Mouse (Mus musculus) neural tube, embryonic 13.5 days (tissue): ENCODE measurements around the gene Ccdc174. TPM values are rescaled to one million over a fixed set of nuclear protein-coding genes. Genes with fewer than 3 reads are reported as not detected.
A peak's percentile ranks its signal among the peaks of the same experiment; 100 is the strongest.

Source experiments
- ATAC-seq: fragments of 200-750 bp; cut with Nextera tagmentation; 2 replicates; pipeline ENCODE4 v1.8.0; 2017; ENCODE audit warnings: low read depth, mild to moderate bottlenecking, moderate TSS enrichment, moderate library complexity
- H3K27ac ChIP-seq: fragments of 300-500 bp; sonication (generic); replicated peaks from 2 replicates; pipeline ENCODE4 v1.5.1; 2015; ENCODE audit warnings: moderate library complexity, mild to moderate bottlenecking, inconsistent platforms
- H3K27me3 ChIP-seq: fragments of 300-500 bp; sonication (generic); 2 replicates; pipeline ENCODE4 v1.6.1; 2015; ENCODE audit warnings: mild to moderate bottlenecking, inconsistent platforms
- H3K36me3 ChIP-seq: fragments of 300-500 bp; sonication (generic); 2 replicates; pipeline ENCODE4 v1.6.1; 2015; ENCODE audit warnings: mild to moderate bottlenecking, inconsistent platforms
- H3K4me1 ChIP-seq: fragments of 300-500 bp; sonication (generic); replicated peaks from 2 replicates; pipeline ENCODE4 v1.6.1; 2015; ENCODE audit warnings: inconsistent platforms
- H3K4me2 ChIP-seq: fragments of 300-500 bp; sonication (generic); 2 replicates; pipeline ENCODE4 v1.6.1; 2015; ENCODE audit warnings: inconsistent platforms, mild to moderate bottlenecking, moderate library complexity
- H3K4me3 ChIP-seq: fragments of 300-500 bp; sonication (generic); 2 replicates; pipeline ENCODE4 v1.5.1; 2015; ENCODE audit warnings: mild to moderate bottlenecking, inconsistent platforms
- H3K9ac ChIP-seq: fragments of 300-500 bp; sonication (generic); 2 replicates; pipeline ENCODE4 v1.6.1; 2015; ENCODE audit warnings: moderate library complexity, mild to moderate bottlenecking, inconsistent platforms
- H3K9me3 ChIP-seq: fragments of 300-500 bp; sonication (generic); 2 replicates; pipeline ENCODE4 v1.6.1; 2016; ENCODE audit warnings: inconsistent platforms
- WGBS: fragments of 180-500 bp; shearing (Covaris S2); methylation state at CpG from one replicate; pipeline ENCODE4 v1.1.7; 2015; 5-methylcytosine and 5-hydroxymethylcytosine counted together
- polyA plus RNA-seq: library from polyadenylated mRNA; unstranded; fragments of >200 nt; fragmentation: Nextera tagmentation; extraction: Ambion mirVana; gene quantifications from 2 replicates; pipeline ENCODE4 v1.2.1, GENCODE M21; 2015

Gene Ccdc174
- 51.4 and 54.7 TPM in 2 replicates for polyA plus RNA-seq

GRCm38 (mm10) chr6:91877885-91878651 is at the start of gene Ccdc174:
Gene Ccdc174, plus strand, starts transcription at chr6:91878053.
- Histone ChIP-seq H3K9ac (peak within 1 kb of the TSS; percentile 96), H3K4me1 (peaks cover 22% of the 10 kb centered on the region), H3K4me2 (peak within 1 kb of the TSS; percentile 88), H3K27ac (peak within 1 kb of the TSS; percentile 88), H3K4me3 (peak within 1 kb of the TSS; percentile 97), H3K9me3 (no peaks in the 10 kb centered on the region), H3K36me3 (peaks cover 21% of the 10 kb centered on the region), H3K27me3 (peaks cover 4% of the 10 kb centered on the region; the same call in 1 of the 2 replicates)
- ATAC-seq, result peak; percentile 95
- under 1% methylated on average over 47 of the region's 47 CpGs for WGBS

GRCm38 (mm10) chr6:91832863-91833440 is 44.9 kb upstream of the Ccdc174 start:
- 23% methylated on average over 3 of the region's 3 CpGs for WGBS
- Histone ChIP-seq H3K9me3 (no peaks in the 10 kb centered on the region), H3K4me3 (no peak overlapping the region), H3K4me1 (peaks cover 36% of the 10 kb centered on the region), H3K36me3 (no peaks in the 10 kb centered on the region), H3K27ac (peak overlapping the region; percentile 57), H3K27me3 (no peaks in the 10 kb centered on the region; the same call in none of the 2 replicates), H3K4me2 (no peak overlapping the region), H3K9ac (no peak overlapping the region)
- ATAC-seq, result peak; percentile 66

GRCm38 (mm10) chr6:91839010-91839871 is 38.6 kb upstream of the Ccdc174 start:
- Histone ChIP-seq H3K4me3 (peak overlapping the region; percentile 30), H3K36me3 (no peaks in the 10 kb centered on the region), H3K9me3 (no peaks in the 10 kb centered on the region), H3K27ac (peak overlapping the region; percentile 94), H3K4me2 (peak overlapping the region; percentile 52), H3K27me3 (peaks cover 25% of the 10 kb centered on the region), H3K4me1 (peaks cover 67% of the 10 kb centered on the region), H3K9ac (peak overlapping the region; percentile 57)
- WGBS, result 3% methylated on average over 23 of the region's 23 CpGs
- ATAC-seq, result peak; percentile 90

- peaks cover 72% of the 10 kb centered on the region for H3K4me1 ChIP-seq
- 0 out of 2 replicates have a peak, but pooled peaks have one; percentile 4 for ATAC-seq
- no peaks in the 10 kb centered on the region for H3K9me3 ChIP-seq
- H3K27ac ChIP-seq, result peak overlapping the region; percentile 74; the same call in 1 of the 2 replicates
- H3K9ac ChIP-seq, result peak overlapping the region; percentile 82
- H3K36me3 ChIP-seq, result no peaks in the 10 kb centered on the region
- peak overlapping the region; percentile 61 for H3K4me3 ChIP-seq
- WGBS, result 2% methylated on average over 46 of the region's 46 CpGs
- peak overlapping the region; percentile 85 for H3K4me2 ChIP-seq
- H3K27me3 ChIP-seq, result peaks cover 53% of the 10 kb centered on the region
Measured at GRCm38 (mm10) chr6:91842897-91843627, 34.8 kb upstream of the Ccdc174 start.

GRCm38 (mm10) chr6:91843628-91844153 is 34.2 kb upstream of the Ccdc174 start:
- 4% methylated on average over 55 of the region's 69 CpGs for WGBS
- Histone ChIP-seq H3K9me3 (no peaks in the 10 kb centered on the region), H3K27ac (peak overlapping the region; percentile 74; the same call in 1 of the 2 replicates), H3K4me1 (peaks cover 66% of the 10 kb centered on the region), H3K9ac (peak overlapping the region; percentile 82), H3K4me3 (peak overlapping the region; percentile 61), H3K36me3 (no peaks in the 10 kb centered on the region), H3K27me3 (peaks cover 53% of the 10 kb centered on the region), H3K4me2 (peak overlapping the region; percentile 85)
- peak; percentile 12; the same call in 1 of the 2 replicates for ATAC-seq

GRCm38 (mm10) chr6:91852550-91852949 is 25.3 kb upstream of the Ccdc174 start:
- no peak overlapping the region for H3K9ac ChIP-seq
- ATAC-seq, result peak; percentile 74
- H3K36me3 ChIP-seq, result no peaks in the 10 kb centered on the region
- no peaks in the 10 kb centered on the region for H3K27me3 ChIP-seq
- no peak overlapping the region for H3K4me2 ChIP-seq
- 10% methylated on average over 2 of the region's 2 CpGs for WGBS
- peaks cover 5% of the 10 kb centered on the region; the same call in 1 of the 2 replicates for H3K4me1 ChIP-seq
- H3K4me3 ChIP-seq, result no peak overlapping the region
- H3K9me3 ChIP-seq, result no peaks in the 10 kb centered on the region
- no peak overlapping the region for H3K27ac ChIP-seq

- no peak overlapping the region for H3K27ac ChIP-seq
Measured at GRCm38 (mm10) chr6:91858339-91858738, 19.5 kb upstream of the Ccdc174 start.

GRCm38 (mm10) chr6:91862848-91863247 is 15.0 kb upstream of the Ccdc174 start:
- Histone ChIP-seq H3K4me3 (no peak overlapping the region), H3K27me3 (no peaks in the 10 kb centered on the region)
- no peak for ATAC-seq

More at GRCm38 (mm10) chr6:91858339-91858738, 19.5 kb upstream of the Ccdc174 start:
- H3K4me3 ChIP-seq, result no peak overlapping the region
- H3K9me3 ChIP-seq, result no peaks in the 10 kb centered on the region; the same call in 1 of the 2 replicates
- H3K27me3 ChIP-seq, result no peaks in the 10 kb centered on the region
- H3K4me1 ChIP-seq, result no peaks in the 10 kb centered on the region
- H3K4me2 ChIP-seq, result no peak overlapping the region
- 87% methylated on average over 5 of the region's 5 CpGs for WGBS
- no peak overlapping the region for H3K9ac ChIP-seq
- no peak for ATAC-seq
- H3K36me3 ChIP-seq, result no peaks in the 10 kb centered on the region

GRCm38 (mm10) chr6:91864595-91864994 is 13.3 kb upstream of the Ccdc174 start:
- Histone ChIP-seq H3K4me1 (no peaks in the 10 kb centered on the region), H3K27ac (no peak overlapping the region), H3K27me3 (no peaks in the 10 kb centered on the region), H3K4me2 (no peak overlapping the region), H3K4me3 (no peak overlapping the region), H3K9ac (no peak overlapping the region), H3K36me3 (no peaks in the 10 kb centered on the region), H3K9me3 (no peaks in the 10 kb centered on the region; the same call in 1 of the 2 replicates)
- 79% methylated on average over 5 of the region's 5 CpGs for WGBS
- ATAC-seq, result no peak

More at GRCm38 (mm10) chr6:91862848-91863247, 15.0 kb upstream of the Ccdc174 start:
- Histone ChIP-seq H3K27ac (no peak overlapping the region), H3K9ac (no peak overlapping the region), H3K36me3 (no peaks in the 10 kb centered on the region), H3K9me3 (no peaks in the 10 kb centered on the region; the same call in 1 of the 2 replicates), H3K4me1 (no peaks in the 10 kb centered on the region), H3K4me2 (no peak overlapping the region)

- no peak for ATAC-seq
- WGBS, result 85% methylated on average over 11 of the region's 11 CpGs
Measured at GRCm38 (mm10) chr6:91865601-91866000, 12.3 kb upstream of the Ccdc174 start.

GRCm38 (mm10) chr6:91868091-91868490 is 9.8 kb upstream of the Ccdc174 start:
- Histone ChIP-seq H3K27ac (no peak overlapping the region), H3K4me1 (no peaks in the 10 kb centered on the region), H3K4me2 (no peak overlapping the region), H3K27me3 (no peaks in the 10 kb centered on the region), H3K36me3 (no peaks in the 10 kb centered on the region), H3K4me3 (no peak overlapping the region), H3K9ac (no peak overlapping the region), H3K9me3 (no peaks in the 10 kb centered on the region)
- 87% methylated on average over 5 of the region's 5 CpGs for WGBS
- no peak for ATAC-seq

More at GRCm38 (mm10) chr6:91865601-91866000, 12.3 kb upstream of the Ccdc174 start:
- Histone ChIP-seq H3K4me2 (no peak overlapping the region), H3K9me3 (no peaks in the 10 kb centered on the region), H3K4me3 (no peak overlapping the region), H3K36me3 (no peaks in the 10 kb centered on the region), H3K27ac (no peak overlapping the region), H3K27me3 (no peaks in the 10 kb centered on the region), H3K9ac (no peak overlapping the region), H3K4me1 (no peaks in the 10 kb centered on the region)
